Mouse (Mus musculus): Measurements from ENCODE around the gene Thrsp. TPM values are rescaled to one million over a fixed set of nuclear protein-coding genes. Genes with fewer than 3 reads are reported as not detected.
A peak's percentile ranks its signal among the peaks of the same experiment; 100 is the strongest.

Thrsp gene
- total RNA-seq, 2 experiments from 2014 or later: 53.7 to 60.9 TPM

DNA sequence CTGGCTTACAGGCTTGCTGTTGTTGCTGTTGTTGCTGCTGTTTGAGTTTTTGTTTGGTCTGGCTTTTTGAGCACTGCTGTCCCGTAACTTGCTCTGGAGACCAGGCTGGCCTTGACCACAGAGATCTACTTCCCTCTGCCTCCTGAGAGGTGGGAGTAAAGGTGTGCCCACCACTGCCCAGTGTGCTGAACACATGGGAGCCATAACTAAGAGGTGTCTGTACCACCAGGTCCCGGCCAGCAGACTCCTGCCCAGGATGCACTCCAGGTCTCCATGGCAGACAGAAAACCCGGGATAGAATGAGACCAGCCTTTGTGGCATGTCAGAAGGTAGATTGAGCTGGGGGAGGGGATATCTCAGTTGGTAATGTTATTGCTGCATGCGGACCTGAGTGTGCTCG lies 1.6 kb upstream of the Thrsp start:
- no peak for DNase-seq (ENCODE audit: low spot score in 2 of 2)

DNA sequence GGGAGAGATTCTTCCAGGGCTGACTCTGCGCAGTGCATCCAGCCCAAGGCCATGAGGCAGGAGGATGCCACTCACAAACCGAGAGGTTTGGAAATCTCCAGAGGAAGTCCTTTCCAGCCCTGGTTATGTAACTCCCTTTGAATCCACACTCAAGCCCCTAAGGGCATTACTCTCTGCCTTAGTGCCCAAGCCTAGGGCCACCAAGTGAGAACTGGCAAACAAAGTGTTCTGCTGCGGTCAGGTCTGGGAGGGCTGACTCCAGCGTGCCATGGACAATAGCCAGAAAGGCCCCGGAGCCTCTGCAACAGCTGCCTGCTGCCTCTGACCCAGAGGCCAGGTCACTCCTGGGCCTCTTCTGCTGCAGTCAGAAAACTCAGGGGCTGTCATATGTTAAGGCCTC lies 1.2 kb upstream of the Thrsp start:
- peak; percentile 48 to 66 for DNase-seq (ENCODE audit: low spot score in 2 of 2)

DNA sequence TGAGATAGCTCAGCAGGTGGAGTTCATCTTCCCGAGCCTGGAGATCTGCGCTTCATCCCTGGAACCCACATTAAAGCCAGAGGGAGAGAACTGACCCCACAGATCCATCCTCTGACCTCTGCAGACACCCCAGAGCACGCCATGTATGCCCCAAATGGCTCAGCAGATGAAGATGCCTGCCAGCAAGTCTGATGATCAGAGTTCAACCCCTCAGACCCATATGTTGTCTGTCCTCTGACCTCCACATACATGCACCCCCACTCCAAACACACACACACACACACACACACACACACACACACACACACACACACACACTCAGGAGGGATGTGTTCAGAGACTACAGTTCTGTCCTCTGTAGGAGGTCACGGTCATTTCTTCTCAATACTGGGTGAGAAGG lies 1.1 kb downstream of the Thrsp start:
- no peak for DNase-seq (ENCODE audit: low spot score in 2 of 2)

DNA sequence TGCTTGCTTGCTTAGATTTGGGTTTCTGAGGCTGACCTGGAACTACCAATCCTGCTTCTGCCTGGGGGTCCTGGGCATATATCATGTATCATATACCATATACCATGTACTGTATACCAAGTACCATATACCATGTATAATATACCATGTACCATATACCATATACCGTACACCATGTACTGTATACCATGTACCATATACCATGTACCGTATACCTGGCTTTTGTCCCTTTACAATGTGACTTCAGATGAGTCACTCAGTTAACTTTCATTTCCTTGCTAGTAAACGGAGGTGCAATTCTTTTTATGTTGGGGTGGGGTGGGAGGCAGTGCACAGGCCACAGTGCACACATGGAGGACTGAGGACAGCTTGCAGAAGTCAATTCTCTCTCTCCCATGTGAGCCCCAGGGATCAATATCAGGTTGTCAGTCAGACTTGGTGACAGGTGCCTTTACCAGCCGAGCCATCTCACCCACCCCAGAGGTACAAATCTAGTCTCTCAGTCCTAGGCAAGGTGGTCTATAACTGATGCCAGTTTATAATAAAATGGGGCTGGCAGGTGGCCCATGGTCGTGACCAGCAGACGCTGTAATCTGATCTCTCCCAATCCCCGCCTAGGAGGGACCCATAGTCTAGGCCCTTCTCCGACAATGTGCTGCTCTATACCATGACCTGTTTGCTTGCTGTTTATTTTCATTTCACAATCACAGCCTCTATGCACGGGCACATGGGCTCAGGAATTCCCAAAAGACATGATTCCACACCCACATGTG lies 2.4 kb downstream of the Thrsp start:
- no peak for DNase-seq (ENCODE audit: low spot score in 2 of 2)

DNA sequence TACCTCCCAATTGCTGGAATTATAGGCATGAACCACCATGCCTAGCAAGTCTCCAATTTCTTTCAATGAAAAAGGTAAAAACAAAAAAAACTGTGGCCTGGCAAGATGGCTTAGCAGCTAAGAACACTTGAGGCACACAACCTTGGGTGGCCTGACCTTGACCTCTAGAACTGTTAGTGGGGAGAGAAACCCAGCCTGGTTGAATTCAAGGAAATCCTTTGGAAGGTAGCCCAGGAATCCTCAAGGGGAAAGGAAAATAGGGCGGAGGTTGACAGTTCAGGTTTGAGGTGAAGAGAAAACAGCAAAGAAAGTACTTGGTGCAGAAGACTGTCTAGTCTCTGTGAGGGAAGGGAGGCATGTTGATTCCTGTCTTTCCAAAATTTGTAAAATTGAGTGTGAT lies 3.1 kb downstream of the Thrsp start:
- DNase-seq (ENCODE audit: low spot score in 2 of 2): no peak

DNA sequence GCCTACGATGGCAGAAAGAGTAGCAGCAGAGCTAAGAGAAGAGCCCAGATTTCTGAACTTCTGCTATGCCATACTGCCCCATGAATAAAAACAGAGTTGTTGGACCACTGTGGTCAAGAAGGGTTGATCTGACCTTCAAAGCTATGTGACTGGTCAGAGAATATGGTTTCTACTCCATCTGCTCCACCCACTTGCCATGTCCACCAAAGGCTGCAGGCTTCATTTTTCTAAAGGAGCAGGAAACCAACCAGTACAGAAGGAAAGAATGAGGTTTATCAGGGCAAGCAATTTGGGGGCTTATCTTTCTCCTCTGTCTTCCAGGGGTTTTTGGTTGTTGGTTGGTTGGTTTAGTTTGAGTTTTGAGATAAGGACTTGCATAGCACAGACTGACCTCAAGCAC lies 3.5 kb downstream of the Thrsp start:
- DNase-seq (ENCODE audit: low spot score in 2 of 2): no peak

DNA sequence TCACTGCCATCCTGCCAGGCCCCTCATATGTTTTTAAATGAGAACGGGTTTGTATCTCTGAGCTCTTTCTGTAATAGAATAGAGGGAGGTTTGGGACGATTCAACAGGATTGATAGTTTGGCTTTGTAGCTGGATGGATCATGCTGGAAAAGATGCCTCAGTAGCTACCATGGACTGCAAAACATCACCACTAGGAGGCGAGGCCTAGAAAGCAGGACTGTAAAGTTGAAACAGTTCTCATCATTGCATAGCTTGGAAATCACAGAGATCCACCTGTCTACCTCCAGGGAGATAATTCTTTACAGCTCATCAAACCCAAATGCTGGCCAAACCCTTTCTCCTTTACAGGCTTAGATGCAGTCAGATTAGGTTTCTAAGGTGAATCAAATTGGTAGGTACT lies 6.0 kb downstream of the Thrsp start:
- DNase-seq (ENCODE audit: low spot score in 2 of 2): no peak

DNA sequence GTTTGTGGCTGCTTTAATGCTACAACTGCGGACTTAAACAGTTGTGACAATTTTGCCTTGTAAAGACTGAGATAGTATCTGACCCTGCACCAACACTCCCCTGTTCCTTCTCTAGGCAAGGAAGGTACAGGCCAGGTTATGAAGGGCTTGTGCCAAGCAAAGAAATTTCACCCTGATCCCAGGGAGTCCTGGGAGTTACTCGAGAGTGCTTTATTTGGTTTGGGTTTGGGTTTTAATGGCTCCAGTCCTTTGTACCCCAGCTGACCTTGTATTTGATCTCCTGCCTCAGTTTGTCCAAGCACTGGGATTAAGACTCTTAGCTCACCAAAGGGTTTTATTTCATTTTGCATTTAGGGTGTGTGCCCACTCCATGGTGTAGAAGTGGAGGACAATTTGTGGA lies 6.4 kb downstream of the Thrsp start:
- DNase-seq (ENCODE audit: low spot score in 2 of 2): no peak

DNA sequence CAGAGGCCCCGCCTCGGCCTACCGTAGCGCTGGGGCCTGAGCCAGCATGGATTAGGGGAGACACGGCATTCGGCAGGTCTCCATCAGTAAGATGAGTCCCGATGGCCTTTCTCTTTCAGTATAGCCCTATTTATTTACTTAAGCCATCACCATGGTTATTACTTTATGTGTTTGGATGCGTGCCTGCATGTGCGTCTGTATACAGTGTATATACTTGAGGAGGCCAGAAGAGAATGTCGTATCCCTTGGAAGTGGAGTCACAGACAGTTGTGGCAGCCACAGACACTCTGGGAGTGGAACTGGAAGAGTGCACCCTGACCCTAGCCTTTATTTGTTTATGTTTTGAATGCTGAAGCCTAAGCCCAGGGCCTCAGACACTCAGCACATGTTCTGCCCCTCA lies 10.4 kb downstream of the Thrsp start:
- DNase-seq (ENCODE audit: low spot score in 2 of 2): no peak

DNA sequence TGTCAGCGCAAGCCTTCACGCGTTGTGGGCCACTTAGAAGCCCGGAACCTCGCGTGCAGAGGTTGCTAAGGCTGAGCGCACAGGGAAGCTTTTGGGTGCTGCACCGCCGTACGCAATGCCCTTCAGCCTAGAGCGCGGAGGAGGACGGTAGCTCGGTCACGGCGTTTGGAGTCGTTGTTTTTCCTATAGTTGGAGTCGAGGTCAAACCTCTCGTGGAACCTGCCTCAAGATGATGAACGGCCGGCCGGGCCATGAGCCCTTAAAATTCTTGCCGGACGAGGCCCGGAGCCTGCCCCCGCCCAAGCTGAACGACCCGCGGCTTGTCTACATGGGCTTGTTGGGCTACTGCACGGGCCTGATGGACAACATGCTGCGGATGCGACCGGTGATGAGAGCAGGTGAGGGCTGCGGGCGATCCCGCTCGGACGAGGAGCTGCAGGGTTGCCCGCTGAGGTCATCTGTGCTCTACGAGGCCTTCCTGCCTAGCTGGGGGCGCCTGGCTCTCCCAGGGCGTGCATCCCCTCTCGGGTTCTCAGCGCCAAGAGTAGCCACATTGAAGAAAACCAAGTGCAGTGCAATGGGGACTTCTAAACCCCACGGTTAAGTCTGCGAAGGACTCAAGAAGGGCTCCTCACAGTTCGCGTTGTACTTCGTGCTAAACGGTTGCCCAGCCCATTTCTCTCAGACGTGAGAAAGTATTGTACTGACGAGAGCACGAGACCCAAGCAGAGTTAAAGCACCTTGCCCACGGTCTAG lies 17.4 kb downstream of the Thrsp start, which contains the start of gene Ndufc2:
Gene Ndufc2, plus strand, starts transcription at position 44 of the 756 bp plus-strand sequence.
- peak; percentile 36 to 73 for DNase-seq (ENCODE audit: low spot score in 2 of 2)

DNA sequence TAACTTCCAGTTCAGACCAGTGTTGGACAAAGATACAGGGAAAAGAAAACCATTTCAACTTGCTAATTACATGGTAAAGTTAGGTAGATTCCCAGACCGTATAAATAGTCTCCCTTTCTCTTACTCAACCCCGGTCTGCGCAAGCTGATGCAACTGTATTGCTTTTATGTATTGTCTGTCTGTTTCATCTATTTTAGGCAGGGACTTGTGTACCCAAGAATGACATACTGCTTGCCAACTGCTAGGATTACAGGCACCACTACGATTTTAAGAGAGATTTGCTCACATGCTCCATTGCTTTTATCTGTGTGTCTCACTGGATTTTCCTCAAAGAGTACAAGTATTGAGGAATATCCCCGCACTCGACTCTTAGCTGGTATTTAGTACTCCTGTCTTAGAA lies 18.6 kb downstream of the Thrsp start:
- DNase-seq (ENCODE audit: low spot score in 2 of 2): no peak

DNA sequence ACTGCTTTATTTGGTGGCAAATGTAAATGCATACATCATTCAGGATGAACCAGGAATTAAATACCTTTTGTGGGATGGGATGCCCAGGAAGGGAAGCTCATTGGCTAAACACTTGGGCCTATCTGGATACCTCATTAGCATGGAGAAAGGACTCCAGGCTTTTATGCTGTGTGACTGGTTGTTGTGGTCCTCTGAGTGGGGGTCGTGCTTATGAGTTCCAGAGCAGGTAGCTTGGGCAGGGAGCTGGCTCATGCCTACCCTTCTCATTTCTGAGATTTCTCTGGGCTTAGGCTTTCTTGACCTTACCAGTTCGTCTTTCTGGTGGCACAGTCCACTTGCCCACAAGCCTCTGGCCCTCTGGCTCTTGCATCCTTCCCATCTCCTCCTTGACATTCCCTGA lies 23.2 kb downstream of the Thrsp start:
- no peak for DNase-seq (ENCODE audit: low spot score in 2 of 2)

DNA sequence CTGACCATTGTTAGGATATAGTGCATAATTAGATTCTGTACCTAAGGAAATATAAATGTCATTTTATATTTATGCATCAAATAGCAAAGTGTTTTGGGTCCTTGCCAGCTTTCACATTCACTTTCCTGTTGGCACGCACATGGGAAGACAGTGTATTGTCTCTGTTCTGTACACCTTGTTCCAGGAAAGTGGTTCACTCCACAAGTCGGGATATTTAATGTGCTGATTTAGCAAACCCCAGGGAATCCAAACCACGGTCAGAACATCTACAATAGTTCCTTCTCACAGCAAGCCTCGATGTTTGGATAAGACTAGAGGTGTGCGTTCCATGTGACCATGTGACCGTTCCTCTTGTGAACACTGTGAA lies 25.5 kb downstream of the Thrsp start:
- DNase-seq (ENCODE audit: low spot score in 2 of 2): no peak

DNA sequence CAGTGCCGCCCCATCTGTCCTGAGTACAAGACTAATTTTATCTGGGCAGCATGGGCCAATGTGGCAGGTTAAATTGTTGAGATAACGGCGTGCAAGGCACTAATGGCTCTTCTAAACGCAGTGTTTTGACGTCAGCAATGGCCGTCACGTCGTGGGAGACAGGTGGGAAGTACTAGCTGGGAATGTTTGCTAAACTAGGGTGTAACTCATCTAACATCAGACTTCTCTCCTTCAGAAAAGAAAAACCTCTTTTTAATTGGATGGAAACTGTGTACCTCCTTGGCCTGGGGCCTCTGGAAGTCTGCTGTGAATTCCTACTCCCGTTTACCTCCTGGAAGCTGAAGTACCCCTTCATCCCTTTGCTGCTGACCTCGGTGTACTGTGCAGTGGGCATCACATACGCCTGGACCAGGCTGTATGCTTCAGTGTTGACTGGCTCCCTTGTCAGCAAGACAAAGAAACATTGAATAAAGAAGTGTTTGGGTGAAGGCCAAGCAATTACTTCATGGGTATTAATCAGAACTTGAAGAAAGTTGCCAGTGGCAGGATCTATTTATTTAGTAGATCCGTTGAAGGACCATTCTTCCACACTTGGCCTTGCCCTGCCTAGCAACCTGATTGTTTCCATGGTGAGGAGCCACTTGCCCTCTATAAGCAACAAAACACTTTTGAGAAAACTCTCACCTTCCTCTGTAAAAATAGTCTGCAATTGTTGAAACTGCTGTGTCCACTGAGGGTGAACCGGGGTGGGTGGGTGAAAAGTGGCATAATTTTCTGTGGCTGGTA lies 26.0 kb downstream of the Thrsp start:
- DNase-seq (ENCODE audit: low spot score in 2 of 2): no peak

DNA sequence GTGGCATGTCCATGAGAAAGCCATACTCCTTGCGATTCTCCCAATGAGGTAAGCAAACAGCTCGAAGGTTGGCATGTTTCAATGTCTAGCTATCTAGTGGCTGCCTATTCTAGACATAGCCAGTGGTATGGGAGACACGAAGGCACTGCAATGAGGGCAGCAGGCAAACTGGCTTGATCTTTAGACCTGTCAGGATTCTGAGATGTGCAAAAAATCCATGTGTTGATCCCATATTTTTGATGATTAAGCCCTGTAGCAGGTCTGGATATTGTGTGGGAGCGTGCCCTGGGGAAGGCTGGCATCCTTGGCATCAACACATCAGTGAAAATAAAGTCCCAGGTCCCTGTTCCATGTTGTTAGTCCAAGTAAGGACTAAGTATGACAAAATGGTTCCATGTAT lies 29.0 kb downstream of the Thrsp start:
- no peak for DNase-seq (ENCODE audit: low spot score in 2 of 2)

DNA sequence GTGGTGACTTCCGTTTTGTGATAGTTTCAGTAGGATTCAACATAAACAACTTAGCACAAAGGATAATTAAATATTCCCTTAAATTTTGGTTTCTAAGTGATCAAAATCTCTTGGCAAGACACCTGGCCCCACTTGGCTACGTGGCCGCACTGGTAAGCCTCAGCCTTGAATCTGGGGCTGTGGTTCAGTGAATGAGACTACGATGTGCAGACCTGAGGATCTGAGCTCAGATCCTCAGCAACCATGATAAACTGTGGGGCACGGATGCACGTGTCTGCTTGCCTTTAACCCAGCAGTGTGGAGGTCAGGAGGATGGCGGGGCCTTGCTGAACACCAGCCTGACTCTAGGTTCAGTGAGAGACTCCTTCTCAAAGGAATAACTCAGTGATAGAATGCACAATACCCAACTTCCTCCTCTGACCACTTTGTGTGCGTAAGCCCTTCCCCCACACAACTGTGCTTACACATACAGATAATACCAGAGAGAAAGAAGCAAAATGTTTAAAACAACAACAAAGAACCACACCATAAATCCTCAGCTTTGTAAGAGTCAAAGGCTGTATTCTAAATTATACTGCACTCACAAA lies 29.9 kb downstream of the Thrsp start:
- DNase-seq (ENCODE audit: low spot score in 2 of 2): no peak

DNA sequence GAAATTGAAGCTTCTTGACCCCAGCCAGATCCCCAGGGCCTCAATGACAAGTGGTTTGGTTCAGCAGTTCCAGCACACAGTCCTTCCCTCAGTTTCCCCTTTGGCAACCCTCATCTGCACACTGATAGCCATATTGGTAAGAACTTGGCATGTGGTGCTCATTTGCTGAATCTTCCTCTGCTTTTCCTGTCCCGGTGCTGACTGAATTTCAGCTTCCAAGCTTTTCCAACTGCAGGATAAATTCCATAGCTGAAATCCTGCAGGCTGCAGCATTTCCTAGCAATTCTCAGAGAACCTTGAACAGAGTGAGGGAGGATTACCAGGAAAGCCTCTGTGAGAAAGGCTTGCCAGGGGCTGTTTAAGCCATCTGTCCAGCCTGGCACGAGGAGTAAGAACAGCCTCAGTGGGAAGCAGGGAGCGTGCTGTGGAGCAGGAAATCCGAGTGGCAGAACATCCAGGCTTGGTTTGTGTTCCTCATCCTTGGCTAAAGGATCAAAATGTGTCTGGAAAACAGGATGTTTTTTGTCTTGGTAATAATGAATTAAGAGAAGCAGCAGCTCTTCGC lies 30.6 kb downstream of the Thrsp start:
- DNase-seq (ENCODE audit: low spot score in 2 of 2): peak in 1 of 2 experiments; percentile 46

DNA sequence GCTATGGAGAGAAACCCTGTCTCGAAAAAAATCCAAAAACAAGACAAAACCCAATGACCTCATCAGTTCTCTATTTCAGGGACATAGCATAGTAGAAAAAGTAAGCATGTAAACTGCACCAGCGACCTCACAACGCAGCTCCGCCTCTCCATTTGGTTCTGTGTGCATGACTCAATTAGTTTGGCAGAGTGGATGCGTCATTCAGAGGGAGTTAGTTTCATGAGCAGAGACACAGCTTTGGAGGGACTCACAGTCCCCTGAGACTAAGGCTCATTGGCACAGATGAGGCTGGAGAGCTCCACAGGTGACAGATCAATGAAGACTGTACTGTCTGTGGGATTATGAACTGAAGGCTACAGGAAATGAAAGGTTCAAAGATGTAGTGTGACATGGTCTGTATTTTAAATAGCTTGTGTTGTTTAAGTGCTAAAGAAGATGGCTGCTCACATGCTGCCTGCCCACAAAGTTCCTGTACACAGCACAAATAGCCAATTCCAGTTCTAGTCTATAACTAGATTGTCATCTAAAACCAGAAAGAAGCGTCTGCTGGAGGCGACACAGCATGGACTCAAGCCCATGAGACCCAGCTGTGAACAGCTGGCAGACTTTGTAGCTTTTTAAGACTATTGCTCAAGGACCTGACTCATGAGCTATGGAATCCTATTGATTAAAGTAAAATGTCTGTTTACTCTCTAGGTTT lies 31.3 kb downstream of the Thrsp start:
- DNase-seq (ENCODE audit: low spot score in 2 of 2): no peak

DNA sequence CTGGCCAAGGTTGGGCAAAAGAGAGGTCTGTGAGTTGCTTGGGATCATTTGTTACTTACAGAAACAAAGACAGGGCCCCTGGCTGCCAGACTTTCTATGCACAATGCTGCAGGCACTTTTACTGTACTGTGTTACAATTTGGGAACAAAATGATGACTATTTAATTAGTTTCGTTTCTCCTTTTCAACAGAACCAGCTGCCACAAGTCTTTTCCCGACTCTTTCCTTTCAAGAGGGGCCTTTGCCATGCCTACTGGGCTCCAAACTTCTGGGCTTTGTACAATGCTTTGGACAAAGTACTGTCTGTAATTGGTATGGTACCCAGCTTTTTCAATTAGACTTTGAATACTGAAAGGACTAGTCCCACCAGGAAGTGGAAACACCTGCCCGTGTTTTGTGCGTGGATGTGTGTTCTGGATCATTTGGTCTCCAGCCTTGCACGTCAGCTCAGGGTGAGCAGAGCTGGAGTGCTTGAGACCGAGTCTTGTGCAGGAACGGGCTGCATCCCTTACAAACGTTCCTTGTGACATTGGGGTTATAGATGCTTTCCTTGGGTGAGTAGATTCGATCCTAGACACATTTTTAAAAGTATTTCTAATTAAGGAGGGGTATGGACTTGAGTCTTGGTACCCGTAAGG lies 33.9 kb downstream of the Thrsp start:
- no peak for DNase-seq (ENCODE audit: low spot score in 2 of 2)

DNA sequence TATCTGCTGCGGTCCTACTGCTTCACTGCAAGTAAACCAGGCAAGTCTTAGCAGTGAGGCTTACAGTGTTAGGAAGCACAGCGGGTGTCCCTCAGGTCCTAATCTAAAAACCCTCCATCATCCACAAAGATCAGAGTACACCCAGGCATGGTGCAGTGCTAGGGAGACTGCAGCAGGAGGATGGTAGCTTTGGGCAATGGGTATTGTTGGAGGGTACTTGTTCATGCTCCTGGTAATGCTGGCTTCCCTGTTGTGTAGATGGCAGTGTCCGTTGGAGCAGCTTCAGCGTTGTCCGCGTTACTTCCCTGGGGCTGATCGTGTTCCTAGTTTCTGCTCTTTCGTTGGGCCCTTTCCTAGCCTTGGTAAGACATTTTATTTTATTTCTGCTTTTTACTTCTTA lies 34.9 kb downstream of the Thrsp start:
- DNase-seq (ENCODE audit: low spot score in 2 of 2): no peak
